Mouse (Mus musculus): ENCODE measurements around the gene Sv2a. TPM values are rescaled to one million over a fixed set of nuclear protein-coding genes. Genes with fewer than 3 reads are reported as not detected.

The Sv2a gene
- polyA plus RNA-seq, 1 experiment: 0.28 TPM

DNA sequence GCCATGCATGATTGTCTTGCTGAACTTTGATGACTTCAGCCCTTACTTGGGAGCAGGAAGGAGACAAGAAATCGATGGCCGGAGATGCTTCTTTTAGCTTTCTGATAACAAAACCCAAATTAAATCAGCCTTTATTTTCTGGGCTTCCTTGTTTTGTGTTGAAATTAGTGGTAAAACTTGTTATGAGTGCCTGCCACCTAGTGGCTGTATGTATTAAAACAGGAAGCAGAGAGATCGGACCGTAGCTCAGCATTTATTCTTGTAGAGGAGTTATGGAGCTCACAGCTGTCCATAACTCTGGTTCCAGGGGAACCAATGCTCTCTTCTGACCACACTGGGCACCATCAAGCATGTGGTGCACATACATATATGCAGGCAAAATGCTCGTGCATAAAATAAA lies 33.0 kb upstream of the Sv2a start:
- no peak overlapping the region for H3K4me3 ChIP-seq
- no peaks in the 10 kb centered on the region for H3K27me3 ChIP-seq (ENCODE audit: control insufficient read depth, insufficient read depth, insufficient read length)
- H3K4me2 ChIP-seq (ENCODE audit: low read depth): no peak overlapping the region
- peaks cover 71% of the 10 kb centered on the region for H3K36me3 ChIP-seq (ENCODE audit: control insufficient read depth, insufficient read depth)
- no peaks in the 10 kb centered on the region for H3K79me2 ChIP-seq (ENCODE audit: control insufficient read depth, insufficient read depth)
- H3ac ChIP-seq (ENCODE audit: control insufficient read depth, insufficient read length): no peak overlapping the region
- no peak for TF ChIP-seq TCF12 (IDR thresholded peaks at IDR 0.05; ENCODE audit: insufficient read depth, poor library complexity, severe bottlenecking)
- no peak for TF ChIP-seq POLR2A (IDR thresholded peaks at IDR 0.05; ENCODE audit: insufficient read length, low read depth)
- TF ChIP-seq MYOG (IDR thresholded peaks at IDR 0.05; ENCODE audit: control insufficient read depth in 1 of 3, insufficient read depth in 1 of 3, insufficient read length in 2 of 3, low read depth in 2 of 3): no peak
- TF ChIP-seq MAX (IDR thresholded peaks at IDR 0.05; ENCODE audit: low read depth): no peak
- TF ChIP-seq TCF3 (IDR thresholded peaks at IDR 0.05; ENCODE audit: insufficient read length, low read depth): no peak
- TF ChIP-seq E2F4 (IDR thresholded peaks at IDR 0.05; ENCODE audit: insufficient read depth): no peak
- no peak for TF ChIP-seq SRF (IDR thresholded peaks at IDR 0.05; ENCODE audit: control insufficient read depth, insufficient read length, low read depth)
- no peak for TF ChIP-seq POLR2AphosphoS2 (IDR thresholded peaks at IDR 0.05; ENCODE audit: insufficient read length, low read depth)
- no peak for TF ChIP-seq USF1 (IDR thresholded peaks at IDR 0.05; ENCODE audit: low read depth)
- TF ChIP-seq CEBPB (IDR thresholded peaks at IDR 0.05; ENCODE audit: insufficient read depth, poor library complexity, severe bottlenecking): no peak
- TF ChIP-seq REST (IDR thresholded peaks at IDR 0.05; ENCODE audit: insufficient read depth, insufficient read length): no peak
- no peak for TF ChIP-seq MYOD1 (IDR thresholded peaks at IDR 0.05; ENCODE audit: control insufficient read depth in 1 of 3, insufficient read length in 2 of 3, low read depth in 2 of 3)

DNA sequence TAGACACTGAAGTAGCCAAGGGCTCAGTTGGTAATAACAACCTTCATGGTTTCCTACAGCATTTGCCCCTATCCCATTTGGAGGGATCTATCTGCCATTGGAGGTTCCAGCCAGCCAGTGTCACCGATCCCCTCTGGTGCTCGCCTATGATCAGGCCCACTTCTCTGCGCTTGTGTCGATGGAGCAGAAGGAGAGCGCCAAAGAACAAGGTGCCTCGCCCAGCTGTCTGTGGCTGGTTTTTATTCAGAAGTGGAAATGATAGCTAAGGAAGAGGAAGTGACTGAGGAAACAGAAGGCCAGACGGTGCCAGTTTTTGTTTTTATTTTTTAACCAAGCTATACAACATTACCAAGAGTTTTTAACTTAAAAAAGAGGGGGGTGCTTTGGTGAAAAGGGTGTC lies 29.1 kb upstream of the Sv2a start:
- Histone ChIP-seq H3K4me2 (ENCODE audit: low read depth) (no peak overlapping the region), H3ac (ENCODE audit: control insufficient read depth, insufficient read length) (no peak overlapping the region), H3K36me3 (ENCODE audit: control insufficient read depth, insufficient read depth) (peaks cover 63% of the 10 kb centered on the region), H3K79me2 (ENCODE audit: control insufficient read depth, insufficient read depth) (no peaks in the 10 kb centered on the region), H3K27me3 (ENCODE audit: control insufficient read depth, insufficient read depth, insufficient read length) (no peaks in the 10 kb centered on the region), H3K4me3 (no peak overlapping the region)
- TF ChIP-seq E2F4 (IDR thresholded peaks at IDR 0.05; ENCODE audit: insufficient read depth): no peak
- no peak for TF ChIP-seq USF1 (IDR thresholded peaks at IDR 0.05; ENCODE audit: low read depth)

- Histone ChIP-seq H3K79me2 (ENCODE audit: control insufficient read depth, insufficient read depth) (no peaks in the 10 kb centered on the region), H3ac (ENCODE audit: control insufficient read depth, insufficient read length) (no peak overlapping the region), H3K4me2 (ENCODE audit: low read depth) (no peak overlapping the region), H3K4me3 (no peak overlapping the region), H3K27me3 (ENCODE audit: control insufficient read depth, insufficient read depth, insufficient read length) (no peaks in the 10 kb centered on the region), H3K36me3 (ENCODE audit: control insufficient read depth, insufficient read depth) (peaks cover 61% of the 10 kb centered on the region)
- TF ChIP-seq TCF12 (IDR thresholded peaks at IDR 0.05; ENCODE audit: insufficient read depth, poor library complexity, severe bottlenecking) (no peak), REST (IDR thresholded peaks at IDR 0.05; ENCODE audit: insufficient read depth, insufficient read length) (no peak)
Measured at GRCm38 (mm10) chr3:96152611-96153010, 28.3 kb upstream of the Sv2a start.

DNA sequence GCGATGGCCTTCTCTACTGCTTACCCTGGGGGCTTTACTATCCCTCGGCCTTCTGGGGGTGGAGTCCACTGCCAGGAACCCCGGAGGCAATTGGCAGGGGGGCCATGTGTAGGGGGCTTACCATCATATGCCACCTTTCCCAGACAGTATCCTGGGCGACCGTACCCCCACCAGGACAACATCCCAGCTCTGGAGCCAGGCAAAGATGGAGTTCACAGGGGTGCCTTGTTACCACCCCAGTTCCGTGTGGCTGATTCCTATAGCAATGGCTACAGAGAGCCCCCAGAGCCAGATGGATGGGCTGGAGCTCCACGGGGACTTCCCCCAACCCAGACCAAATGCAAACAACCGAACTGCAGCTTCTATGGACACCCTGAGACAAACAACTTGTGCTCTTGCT lies 25.4 kb upstream of the Sv2a start:
- Histone ChIP-seq H3ac (ENCODE audit: control insufficient read depth, insufficient read length) (no peak overlapping the region), H3K4me2 (ENCODE audit: low read depth) (no peak overlapping the region), H3K36me3 (ENCODE audit: control insufficient read depth, insufficient read depth) (peaks cover 47% of the 10 kb centered on the region), H3K27me3 (ENCODE audit: control insufficient read depth, insufficient read depth, insufficient read length) (no peaks in the 10 kb centered on the region), H3K79me2 (ENCODE audit: control insufficient read depth, insufficient read depth) (no peaks in the 10 kb centered on the region), H3K4me3 (no peak overlapping the region)
- TF ChIP-seq REST (IDR thresholded peaks at IDR 0.05; ENCODE audit: insufficient read depth, insufficient read length) (no peak), E2F4 (IDR thresholded peaks at IDR 0.05; ENCODE audit: insufficient read depth) (no peak), USF1 (IDR thresholded peaks at IDR 0.05; ENCODE audit: low read depth) (no peak), MAX (IDR thresholded peaks at IDR 0.05; ENCODE audit: low read depth) (no peak), TCF12 (IDR thresholded peaks at IDR 0.05; ENCODE audit: insufficient read depth, poor library complexity, severe bottlenecking) (no peak), CEBPB (IDR thresholded peaks at IDR 0.05; ENCODE audit: insufficient read depth, poor library complexity, severe bottlenecking) (no peak), MYOD1 (IDR thresholded peaks at IDR 0.05; ENCODE audit: control insufficient read depth in 1 of 3, insufficient read length in 2 of 3, low read depth in 2 of 3) (no peak)

GRCm38 (mm10) chr3:96159820-96160219 lies 21.1 kb upstream of the Sv2a start:
- peaks cover 11% of the 10 kb centered on the region for H3K36me3 ChIP-seq (ENCODE audit: control insufficient read depth, insufficient read depth)
- H3K27me3 ChIP-seq (ENCODE audit: control insufficient read depth, insufficient read depth, insufficient read length): no peaks in the 10 kb centered on the region
- H3K4me3 ChIP-seq: peak overlapping the region; percentile 31
- H3K4me2 ChIP-seq (ENCODE audit: low read depth): peak overlapping the region; percentile 97
- H3K79me2 ChIP-seq (ENCODE audit: control insufficient read depth, insufficient read depth): no peaks in the 10 kb centered on the region
- no peak overlapping the region for H3ac ChIP-seq (ENCODE audit: control insufficient read depth, insufficient read length)
- TF ChIP-seq E2F4 (IDR thresholded peaks at IDR 0.05; ENCODE audit: insufficient read depth): no peak
- no peak for TF ChIP-seq USF1 (IDR thresholded peaks at IDR 0.05; ENCODE audit: low read depth)
- TF ChIP-seq TCF3 (IDR thresholded peaks at IDR 0.05; ENCODE audit: insufficient read length, low read depth): no peak
- TF ChIP-seq REST (IDR thresholded peaks at IDR 0.05; ENCODE audit: insufficient read depth, insufficient read length): no peak
- no peak for TF ChIP-seq MYOD1 (IDR thresholded peaks at IDR 0.05; ENCODE audit: control insufficient read depth in 1 of 3, insufficient read length in 2 of 3, low read depth in 2 of 3)
- no peak for TF ChIP-seq MAX (IDR thresholded peaks at IDR 0.05; ENCODE audit: low read depth)
- TF ChIP-seq CEBPB (IDR thresholded peaks at IDR 0.05; ENCODE audit: insufficient read depth, poor library complexity, severe bottlenecking): no peak
- no peak for TF ChIP-seq SRF (IDR thresholded peaks at IDR 0.05; ENCODE audit: control insufficient read depth, insufficient read length, low read depth)
- no peak for TF ChIP-seq POLR2AphosphoS2 (IDR thresholded peaks at IDR 0.05; ENCODE audit: insufficient read length, low read depth)
- TF ChIP-seq MYOG (IDR thresholded peaks at IDR 0.05; ENCODE audit: control insufficient read depth in 1 of 3, insufficient read depth in 1 of 3, insufficient read length in 2 of 3, low read depth in 2 of 3): no peak
- no peak for TF ChIP-seq TCF12 (IDR thresholded peaks at IDR 0.05; ENCODE audit: insufficient read depth, poor library complexity, severe bottlenecking)
- no peak for TF ChIP-seq POLR2A (IDR thresholded peaks at IDR 0.05; ENCODE audit: insufficient read length, low read depth)

All from myocyte (in vitro differentiated cells).